Mouse (Mus musculus): ENCODE results near the gene Jph4. TPM values are rescaled to one million over a fixed set of nuclear protein-coding genes. Genes with fewer than 3 reads are reported as not detected.
A peak's percentile ranks its signal among the peaks of the same experiment; 100 is the strongest.

Gene Jph4
- polyA plus RNA-seq, 1 experiment, result 3.6 TPM

DNA sequence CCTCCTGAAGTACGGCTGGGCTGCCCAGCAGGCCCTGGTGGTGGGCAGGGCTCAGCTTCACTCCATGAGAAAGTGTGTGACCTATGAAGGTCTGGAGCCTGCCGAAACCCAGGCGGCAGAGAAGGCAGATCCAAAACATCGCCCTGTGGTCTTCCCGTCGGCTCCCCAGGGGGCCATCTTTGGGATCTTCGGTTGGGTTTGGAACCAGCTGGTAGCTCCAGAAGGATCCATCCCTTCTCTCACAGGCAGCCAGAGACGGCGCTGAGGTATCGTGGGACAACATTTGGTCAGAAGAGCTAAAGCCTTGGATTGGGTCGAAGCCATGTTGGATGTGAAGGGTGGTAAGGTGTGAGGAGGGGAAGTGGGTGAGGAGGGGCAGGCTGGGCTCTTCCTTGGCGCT lies 42.3 kb downstream of the Jph4 start:
- Histone ChIP-seq H3K9me3 (replicated peaks; ENCODE audit: control insufficient read depth, insufficient read depth, low read length, poor library complexity, severe bottlenecking) (no peaks in the 10 kb centered on the region), H3K27ac (ENCODE audit: insufficient read depth, low read length) (no peak overlapping the region), H3K4me1 (ENCODE audit: control insufficient read depth, insufficient read depth, low read length) (peaks cover 11% of the 10 kb centered on the region), H3K9ac (ENCODE audit: low read depth, poor library complexity, severe bottlenecking) (peak overlapping the region; percentile 17; the same call in 1 of the 2 replicates), H3K27me3 (ENCODE audit: control insufficient read depth, insufficient read depth, low read length, poor library complexity, severe bottlenecking) (no peaks in the 10 kb centered on the region), H3K4me3 (ENCODE audit: low read depth, low read length) (no peak overlapping the region), H3K36me3 (ENCODE audit: control insufficient read depth, insufficient read depth, low read length, poor library complexity, severe bottlenecking) (peaks cover 11% of the 10 kb centered on the region)
- no peak for TF ChIP-seq POLR2A (IDR thresholded peaks at IDR 0.05; ENCODE audit: insufficient read depth, low read length)
- no peak for TF ChIP-seq EP300 (IDR thresholded peaks at IDR 0.05; ENCODE audit: insufficient read depth, low read depth, low read length)
- no peak for TF ChIP-seq CTCF (IDR thresholded peaks at IDR 0.05; ENCODE audit: low read depth, low read length)

DNA sequence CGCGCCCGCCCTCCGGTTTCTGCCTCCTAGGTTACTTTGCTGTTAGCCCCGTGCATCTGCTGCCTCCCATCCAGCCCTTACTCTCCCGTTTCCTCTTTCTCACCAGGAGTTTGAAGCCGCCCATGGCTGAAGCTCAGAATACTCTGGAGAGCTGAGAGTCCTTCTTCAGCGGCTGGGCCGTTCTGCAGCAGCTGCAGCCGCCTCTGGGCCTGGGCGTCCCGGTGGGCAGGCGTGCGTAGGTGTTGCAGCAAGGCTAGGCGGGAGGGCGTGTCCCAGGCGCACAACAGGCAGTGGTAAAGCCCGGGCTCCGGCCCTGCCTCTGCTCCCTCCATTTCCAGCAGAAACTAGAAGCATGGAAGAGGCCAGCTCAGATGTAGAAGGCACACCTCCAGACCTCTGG lies 45.0 kb downstream of the Jph4 start:
- peak overlapping the region; percentile 57 for H3K27ac ChIP-seq (ENCODE audit: insufficient read depth, low read length)
- peaks cover 17% of the 10 kb centered on the region for H3K36me3 ChIP-seq (ENCODE audit: control insufficient read depth, insufficient read depth, low read length, poor library complexity, severe bottlenecking)
- H3K4me1 ChIP-seq (ENCODE audit: control insufficient read depth, insufficient read depth, low read length), result peaks cover 9% of the 10 kb centered on the region
- peak overlapping the region; percentile 52 for H3K4me3 ChIP-seq (ENCODE audit: low read depth, low read length)
- H3K9me3 ChIP-seq (replicated peaks; ENCODE audit: control insufficient read depth, insufficient read depth, low read length, poor library complexity, severe bottlenecking), result no peaks in the 10 kb centered on the region
- TF ChIP-seq CTCF (IDR thresholded peaks at IDR 0.05; ENCODE audit: low read depth, low read length) (no peak), POLR2A (IDR thresholded peaks at IDR 0.05; ENCODE audit: insufficient read depth, low read length) (no peak), EP300 (IDR thresholded peaks at IDR 0.05; ENCODE audit: insufficient read depth, low read depth, low read length) (no peak)
- H3K27me3 ChIP-seq (ENCODE audit: control insufficient read depth, insufficient read depth, low read length, poor library complexity, severe bottlenecking), result no peaks in the 10 kb centered on the region
- peak overlapping the region; percentile 43 for H3K9ac ChIP-seq (ENCODE audit: low read depth, poor library complexity, severe bottlenecking)

DNA sequence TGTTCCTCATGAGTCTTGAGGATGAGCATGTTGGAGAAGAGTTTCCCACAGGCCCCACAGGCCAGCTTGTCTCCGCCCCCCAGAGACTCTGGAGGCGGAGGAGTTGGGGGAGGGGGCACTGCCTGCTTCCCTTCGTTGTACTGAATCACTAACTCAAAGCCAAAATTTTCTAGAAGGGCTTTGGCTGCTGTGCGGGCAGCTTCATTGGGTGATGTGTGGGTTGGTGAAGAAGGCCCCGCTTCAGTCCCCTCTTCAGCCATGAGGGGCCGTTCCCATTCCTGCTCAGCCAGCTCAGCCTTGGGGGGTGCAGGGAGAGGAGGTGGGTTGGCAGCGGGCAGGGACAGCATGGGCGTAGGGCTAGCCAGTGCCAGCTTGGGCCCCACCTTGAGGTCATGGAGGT lies 50.7 kb downstream of the Jph4 start:
- Histone ChIP-seq H3K36me3 (ENCODE audit: control insufficient read depth, insufficient read depth, low read length, poor library complexity, severe bottlenecking) (peaks cover 19% of the 10 kb centered on the region), H3K4me1 (ENCODE audit: control insufficient read depth, insufficient read depth, low read length) (peaks cover 2% of the 10 kb centered on the region), H3K9me3 (replicated peaks; ENCODE audit: control insufficient read depth, insufficient read depth, low read length, poor library complexity, severe bottlenecking) (no peaks in the 10 kb centered on the region), H3K27me3 (ENCODE audit: control insufficient read depth, insufficient read depth, low read length, poor library complexity, severe bottlenecking) (no peaks in the 10 kb centered on the region), H3K9ac (ENCODE audit: low read depth, poor library complexity, severe bottlenecking) (peak overlapping the region; percentile 12; the same call in 1 of the 2 replicates), H3K4me3 (ENCODE audit: low read depth, low read length) (peak overlapping the region; percentile 23; the same call in 1 of the 2 replicates), H3K27ac (ENCODE audit: insufficient read depth, low read length) (no peak overlapping the region)
- TF ChIP-seq POLR2A (IDR thresholded peaks at IDR 0.05; ENCODE audit: insufficient read depth, low read length), result no peak
- TF ChIP-seq CTCF (IDR thresholded peaks at IDR 0.05; ENCODE audit: low read depth, low read length), result no peak
- no peak for TF ChIP-seq EP300 (IDR thresholded peaks at IDR 0.05; ENCODE audit: insufficient read depth, low read depth, low read length)

DNA sequence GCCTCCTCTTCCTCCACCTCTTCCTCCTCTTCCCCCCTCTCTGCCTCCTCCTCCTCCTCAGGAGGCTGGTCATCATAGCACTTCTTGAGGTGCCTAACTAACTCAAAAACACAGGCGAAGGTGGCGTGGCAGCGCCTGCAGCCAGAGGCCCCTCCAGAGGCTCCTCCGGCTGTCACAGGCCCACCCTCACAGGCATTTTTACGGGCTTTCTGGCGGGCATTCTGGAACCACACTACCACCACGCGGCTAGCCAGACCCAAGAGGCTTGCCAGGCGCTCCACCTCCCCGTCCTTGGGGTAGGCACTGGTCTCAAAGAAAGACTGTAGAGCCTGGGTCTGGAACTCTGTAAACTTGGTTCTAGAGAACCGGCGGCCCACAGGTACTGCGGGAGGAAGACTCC lies 51.3 kb downstream of the Jph4 start:
- no peak for TF ChIP-seq POLR2A (IDR thresholded peaks at IDR 0.05; ENCODE audit: insufficient read depth, low read length)
- TF ChIP-seq CTCF (IDR thresholded peaks at IDR 0.05; ENCODE audit: low read depth, low read length), result no peak
- no peak for TF ChIP-seq EP300 (IDR thresholded peaks at IDR 0.05; ENCODE audit: insufficient read depth, low read depth, low read length)
- peaks cover 2% of the 10 kb centered on the region for H3K4me1 ChIP-seq (ENCODE audit: control insufficient read depth, insufficient read depth, low read length)
- H3K27me3 ChIP-seq (ENCODE audit: control insufficient read depth, insufficient read depth, low read length, poor library complexity, severe bottlenecking), result no peaks in the 10 kb centered on the region
- H3K9ac ChIP-seq (ENCODE audit: low read depth, poor library complexity, severe bottlenecking), result peak overlapping the region; percentile 12
- peaks cover 19% of the 10 kb centered on the region for H3K36me3 ChIP-seq (ENCODE audit: control insufficient read depth, insufficient read depth, low read length, poor library complexity, severe bottlenecking)
- H3K9me3 ChIP-seq (replicated peaks; ENCODE audit: control insufficient read depth, insufficient read depth, low read length, poor library complexity, severe bottlenecking), result no peaks in the 10 kb centered on the region
- H3K4me3 ChIP-seq (ENCODE audit: low read depth, low read length), result peak overlapping the region; percentile 23
- no peak overlapping the region for H3K27ac ChIP-seq (ENCODE audit: insufficient read depth, low read length)

DNA sequence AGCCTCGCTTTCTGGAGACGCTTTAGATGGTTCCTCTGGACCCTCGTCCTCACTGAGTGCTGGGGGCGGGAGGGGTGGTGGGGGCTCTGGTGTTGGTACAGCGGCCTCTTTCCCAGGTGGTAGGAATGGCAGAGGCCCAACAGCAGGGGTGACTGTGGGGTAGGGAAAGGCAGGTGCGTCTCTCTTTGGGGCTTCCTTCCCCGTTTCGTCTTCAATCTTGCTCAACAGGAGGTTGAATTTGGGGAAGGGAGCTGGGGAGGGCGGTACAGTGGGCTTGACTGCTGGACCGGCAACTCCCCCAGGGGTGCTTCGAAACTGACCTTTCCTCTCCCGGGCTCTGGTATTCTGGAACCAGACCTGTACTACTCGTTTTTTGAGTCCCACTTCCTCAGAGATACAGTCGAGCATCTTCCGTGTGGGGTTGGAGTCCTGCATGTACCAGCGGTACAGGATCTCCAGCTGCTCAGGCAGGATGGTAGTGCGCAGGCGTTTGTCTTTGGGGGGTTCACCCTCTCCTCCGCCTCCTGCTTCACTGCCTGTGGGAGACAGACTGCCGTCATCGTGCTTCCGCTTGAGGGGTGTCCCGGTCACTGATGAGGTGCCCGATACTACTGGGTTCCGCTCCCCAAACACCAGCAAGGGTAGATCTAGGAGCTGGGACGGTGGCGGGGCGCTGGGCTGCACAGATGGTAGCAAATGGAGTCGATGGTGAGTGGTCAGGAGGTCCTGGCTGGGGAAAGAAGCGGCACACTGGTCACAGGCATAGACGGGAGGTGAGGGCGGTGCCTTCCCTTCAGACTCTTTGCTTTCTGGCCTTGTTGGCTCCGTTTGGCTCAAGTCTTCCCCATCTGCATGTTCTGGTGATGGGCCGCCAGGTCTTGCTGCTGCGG lies 52.0 kb downstream of the Jph4 start:
- H3K9me3 ChIP-seq (replicated peaks; ENCODE audit: control insufficient read depth, insufficient read depth, low read length, poor library complexity, severe bottlenecking), result no peaks in the 10 kb centered on the region
- peak overlapping the region; percentile 12 for H3K9ac ChIP-seq (ENCODE audit: low read depth, poor library complexity, severe bottlenecking)
- 0 out of 2 replicates have a peak, but pooled peaks have one; percentile 21 for TF ChIP-seq EP300 (IDR thresholded peaks at IDR 0.05; ENCODE audit: insufficient read depth, low read depth, low read length)
- no peak for TF ChIP-seq CTCF (IDR thresholded peaks at IDR 0.05; ENCODE audit: low read depth, low read length)
- TF ChIP-seq POLR2A (IDR thresholded peaks at IDR 0.05; ENCODE audit: insufficient read depth, low read length), result no peak
- H3K27ac ChIP-seq (ENCODE audit: insufficient read depth, low read length), result no peak overlapping the region
- H3K36me3 ChIP-seq (ENCODE audit: control insufficient read depth, insufficient read depth, low read length, poor library complexity, severe bottlenecking), result peaks cover 14% of the 10 kb centered on the region
- H3K27me3 ChIP-seq (ENCODE audit: control insufficient read depth, insufficient read depth, low read length, poor library complexity, severe bottlenecking), result no peaks in the 10 kb centered on the region
- peak overlapping the region; percentile 23 for H3K4me3 ChIP-seq (ENCODE audit: low read depth, low read length)
- peaks cover 4% of the 10 kb centered on the region for H3K4me1 ChIP-seq (ENCODE audit: control insufficient read depth, insufficient read depth, low read length)
